Mouse (Mus musculus) MEL (cell line): Measurements from ENCODE around the gene Camta1. TPM values are rescaled to one million over a fixed set of nuclear protein-coding genes. Genes with fewer than 3 reads are reported as not detected.
A peak's percentile ranks its signal among the peaks of the same experiment; 100 is the strongest.

ENCODE experiments used
- DNase-seq: peaks from one replicate; pipeline ENCODE4 v3.0.0; 2011; ENCODE audit warnings: low read depth, low spot score
- H3K27ac ChIP-seq: 2 replicates; pipeline ENCODE4 v1.5.1; 2012; ENCODE audit warnings: low read depth, mild to moderate bottlenecking, control low read depth, low read length, moderate library complexity; ENCODE audit not compliant: control insufficient read depth
- H3K27me3 ChIP-seq, 2 experiments: fragments of 150-350 bp in 1 of 2; sonication (generic) in 1 of 2; 2 replicates each; pipeline ENCODE4 v1.6.1; 2012; ENCODE audit warnings: low read length in 2 of 2, mild to moderate bottlenecking in 2 of 2, improper control_type of control experiment in 1 of 2, moderate library complexity in 1 of 2; ENCODE audit not compliant: insufficient read depth in 2 of 2, control insufficient read depth in 1 of 2
- H3K36me3 ChIP-seq, 2 experiments: 2 replicates each; pipeline ENCODE4 v1.6.1; 2012 to 2014; ENCODE audit warnings: low read length in 2 of 2, improper control_type of control experiment in 1 of 2, inconsistent platforms in 1 of 2, mild to moderate bottlenecking in 1 of 2; ENCODE audit not compliant: insufficient read depth in 2 of 2, control insufficient read depth in 1 of 2
- H3K4me1 ChIP-seq, 2 experiments: fragments of 150-350 bp in 1 of 2; sonication (generic) in 1 of 2; 2 replicates each; pipeline ENCODE4 v1.6.1; 2012; ENCODE audit warnings: low read length in 2 of 2, improper control_type of control experiment in 1 of 2, mild to moderate bottlenecking in 1 of 2; ENCODE audit not compliant: insufficient read depth in 2 of 2, control insufficient read depth in 1 of 2
- H3K4me3 ChIP-seq, 2 experiments: fragments of 150-350 bp in 1 of 2; sonication (generic) in 1 of 2; 2 replicates each; pipeline ENCODE4 v1.5.1; 2012; ENCODE audit warnings: low read depth in 2 of 2, low read length in 2 of 2, mild to moderate bottlenecking in 2 of 2, moderate library complexity in 2 of 2, control low read depth in 1 of 2, improper control_type of control experiment in 1 of 2; ENCODE audit not compliant: control insufficient read depth in 1 of 2, insufficient read depth in 1 of 2
- H3K79me2 ChIP-seq: 2 replicates; pipeline ENCODE4 v1.6.1; 2012; ENCODE audit warnings: mild to moderate bottlenecking, low read length, moderate library complexity; ENCODE audit not compliant: control insufficient read depth, poor library complexity, insufficient read depth
- H3K9ac ChIP-seq: 2 replicates; pipeline ENCODE4 v1.6.1; 2012; ENCODE audit warnings: low read depth, mild to moderate bottlenecking, control low read depth, low read length, moderate library complexity; ENCODE audit not compliant: control insufficient read depth, poor library complexity, severe bottlenecking
- H3K9me3 ChIP-seq: fragments of 150-350 bp; sonication (generic); replicated peaks from 2 replicates; pipeline ENCODE4 v1.6.1; 2012; ENCODE audit warnings: mild to moderate bottlenecking, low read length, improper control_type of control experiment, moderate library complexity; ENCODE audit not compliant: insufficient read depth
- BHLHE40 ChIP-seq: IDR thresholded peaks from 2 replicates; pipeline ENCODE4 v1.6.1; 2012; ENCODE audit warnings: low read depth, mild to moderate bottlenecking, inconsistent platforms, low read length, improper control_type of control experiment, borderline replicate concordance
- CHD2 ChIP-seq: IDR thresholded peaks from 2 replicates; pipeline ENCODE4 v1.6.1; 2011; ENCODE audit warnings: low read length, improper control_type of control experiment
- E2F4 ChIP-seq: IDR thresholded peaks from 2 replicates; pipeline ENCODE4 v1.6.1; 2011; ENCODE audit warnings: low read depth, low read length, improper control_type of control experiment, borderline replicate concordance
- ELF1 ChIP-seq: IDR thresholded peaks from 2 replicates; pipeline ENCODE4 v1.6.1; 2014; ENCODE audit warnings: low read depth, mild to moderate bottlenecking, inconsistent platforms, low read length, improper control_type of control experiment, moderate library complexity
- ETS1 ChIP-seq: IDR thresholded peaks from 2 replicates; pipeline ENCODE4 v1.6.1; 2012; ENCODE audit warnings: low read depth, mild to moderate bottlenecking, inconsistent platforms, low read length, improper control_type of control experiment, moderate library complexity
- GABPA ChIP-seq: IDR thresholded peaks from 2 replicates; pipeline ENCODE4 v1.6.1; 2012; ENCODE audit warnings: low read depth, mild to moderate bottlenecking, inconsistent platforms, low read length, improper control_type of control experiment, moderate library complexity
- HCFC1 ChIP-seq: IDR thresholded peaks from 2 replicates; pipeline ENCODE4 v1.6.1; 2012; ENCODE audit warnings: low read depth, mild to moderate bottlenecking, inconsistent platforms, low read length, improper control_type of control experiment, moderate library complexity
- JUND ChIP-seq: IDR thresholded peaks from 2 replicates; pipeline ENCODE4 v1.6.1; 2011; ENCODE audit warnings: low read depth, mild to moderate bottlenecking, improper control_type of control experiment, low read length
- MAX ChIP-seq: IDR thresholded peaks from 2 replicates; pipeline ENCODE4 v1.6.1; 2011; ENCODE audit warnings: low read length, improper control_type of control experiment
- MAZ ChIP-seq: IDR thresholded peaks from 2 replicates; pipeline ENCODE4 v1.6.1; 2012; ENCODE audit warnings: low read depth, mild to moderate bottlenecking, inconsistent platforms, low read length, improper control_type of control experiment
- MYC ChIP-seq: IDR thresholded peaks from 2 replicates; pipeline ENCODE4 v1.6.1; 2011; ENCODE audit warnings: low read depth, mild to moderate bottlenecking, low read length, improper control_type of control experiment, moderate library complexity
- NELFE ChIP-seq: IDR thresholded peaks from 2 replicates; pipeline ENCODE4 v1.6.1; 2011; ENCODE audit warnings: low read depth, low read length, improper control_type of control experiment
- NRF1 ChIP-seq: IDR thresholded peaks from 2 replicates; pipeline ENCODE4 v1.6.1; 2014; ENCODE audit warnings: low read depth, mild to moderate bottlenecking, inconsistent platforms, low read length, improper control_type of control experiment, moderate library complexity; ENCODE audit not compliant: poor library complexity, insufficient read depth, severe bottlenecking
- POLR2A ChIP-seq, 2 experiments: IDR thresholded peaks; 2 replicates each; pipeline ENCODE4 v1.6.1; 2011 to 2012; ENCODE audit warnings: low read length in 2 of 2, mild to moderate bottlenecking in 2 of 2, control low read depth in 1 of 2, improper control_type of control experiment in 1 of 2, low read depth in 1 of 2, moderate library complexity in 1 of 2; ENCODE audit not compliant: control insufficient read depth in 1 of 2, insufficient read depth in 1 of 2, poor library complexity in 1 of 2
- POLR2AphosphoS5 ChIP-seq: IDR thresholded peaks from 2 replicates; pipeline ENCODE4 v1.6.1; 2012; ENCODE audit warnings: low read depth, borderline replicate concordance, mild to moderate bottlenecking, inconsistent platforms, low read length, moderate library complexity, mixed read lengths
- RAD21 ChIP-seq: IDR thresholded peaks from 2 replicates; pipeline ENCODE4 v1.6.1; 2011; ENCODE audit warnings: mild to moderate bottlenecking, low read depth, low read length, improper control_type of control experiment
- RCOR1 ChIP-seq: IDR thresholded peaks from 2 replicates; pipeline ENCODE4 v1.6.1; 2012; ENCODE audit warnings: low read depth, mild to moderate bottlenecking, inconsistent platforms, low read length, improper control_type of control experiment
- SIN3A ChIP-seq: IDR thresholded peaks from 2 replicates; pipeline ENCODE4 v1.6.1; 2012; ENCODE audit warnings: low read length, improper control_type of control experiment, inconsistent platforms
- SMC3 ChIP-seq: IDR thresholded peaks from 2 replicates; pipeline ENCODE4 v1.6.1; 2011; ENCODE audit warnings: low read depth, low read length, improper control_type of control experiment
- TBP ChIP-seq: IDR thresholded peaks from 2 replicates; pipeline ENCODE4 v1.8.0; 2011; ENCODE audit warnings: low read depth, low read length, improper control_type of control experiment
- UBTF ChIP-seq: IDR thresholded peaks from 2 replicates; pipeline ENCODE4 v1.6.1; 2012; ENCODE audit warnings: low read depth, mild to moderate bottlenecking, inconsistent platforms, low read length, improper control_type of control experiment, moderate library complexity, borderline replicate concordance; ENCODE audit not compliant: insufficient read depth
- USF1 ChIP-seq: IDR thresholded peaks from 2 replicates; pipeline ENCODE4 v1.6.1; 2014; ENCODE audit warnings: low read depth, mild to moderate bottlenecking, inconsistent platforms, low read length, improper control_type of control experiment, moderate library complexity
- ZC3H11A ChIP-seq: IDR thresholded peaks from 2 replicates; pipeline ENCODE4 v1.6.1; 2012; ENCODE audit warnings: low read depth, mild to moderate bottlenecking, inconsistent platforms, low read length, improper control_type of control experiment
- ZNF384 ChIP-seq: IDR thresholded peaks from 2 replicates; pipeline ENCODE4 v1.6.1; 2012; ENCODE audit warnings: low read depth, mild to moderate bottlenecking, inconsistent platforms, low read length, improper control_type of control experiment
- polyA plus RNA-seq, 2 experiments: library from polyadenylated mRNA; stranded (reverse) in 1 of 2; unstranded in 1 of 2; fragments of >175 nt in 1 of 2; fragments of >200 nt in 1 of 2; gene quantifications; 2 replicates each; pipeline versions ENCODE4 v1.2.1 to v1.2.4; 2012; ENCODE audit warnings: low replicate concordance in 2 of 2, low read depth in 1 of 2; ENCODE audit not compliant: insufficient read length in 2 of 2, insufficient read depth in 1 of 2, missing spikeins in 1 of 2
- total RNA-seq: library from RNA; depleted of rRNA; stranded (reverse); fragments of 300-350 nt; gene quantifications from 2 replicates; pipeline ENCODE4 v1.2.3, GENCODE M21; 2012

Camta1 gene
- total and polyA plus RNA-seq, 3 experiments, result 28.2 to 87.5 TPM; not detected in 1

DNA sequence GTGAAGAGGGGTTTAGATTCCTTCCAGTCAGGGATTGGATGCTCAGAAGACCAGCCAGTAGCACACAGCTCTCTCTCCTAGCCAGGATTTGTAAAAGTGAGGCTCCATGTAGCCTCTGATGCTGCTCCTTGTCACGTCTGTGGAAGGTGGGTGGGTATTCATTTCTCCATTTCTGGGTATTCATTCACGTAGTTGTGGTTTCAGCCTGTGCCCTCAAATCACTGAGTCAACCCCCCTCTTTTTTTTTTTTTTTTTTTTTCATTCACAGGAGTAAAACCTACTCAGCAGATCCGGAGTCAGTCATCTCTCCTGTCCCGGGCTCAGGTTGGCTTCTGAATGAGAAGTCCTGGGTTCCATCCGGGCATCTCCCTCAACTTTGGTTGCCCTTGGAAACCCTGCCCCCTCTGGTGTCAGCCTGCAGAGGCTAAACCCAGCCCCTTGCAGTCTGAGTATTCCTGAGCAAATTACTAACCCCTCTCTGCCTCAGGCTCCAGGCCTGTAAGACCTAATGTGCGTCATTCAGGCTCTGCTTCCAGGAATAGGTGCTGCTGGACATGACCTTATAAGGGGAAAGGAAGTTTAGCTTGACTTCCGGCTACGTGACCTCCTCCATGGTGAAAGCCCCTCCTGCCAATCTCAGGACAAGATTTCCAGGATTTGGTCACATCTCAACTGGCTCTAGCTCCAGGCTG, 944.2 kb downstream of the Camta1 start:
- H3K4me1 ChIP-seq, result peaks cover 7 to 19% of the 10 kb centered on the region in 2 experiments
- no peak overlapping the region for H3K9ac ChIP-seq
- no peak overlapping the region for H3K27ac ChIP-seq
- no peak for DNase-seq
- H3K4me3 ChIP-seq, result no peak overlapping the region
- H3K79me2 ChIP-seq, result no peaks in the 10 kb centered on the region; the same call in 1 of the 2 replicates
- no peaks in the 10 kb centered on the region for H3K9me3 ChIP-seq
- H3K36me3 ChIP-seq, result peaks cover 0 to 10% of the 10 kb centered on the region in 2 experiments; a peak in 2 of 4 replicates
- 0 out of 4 replicates have a peak, but pooled peaks cover 0 to 2% of the 10 kb centered on the region in 2 experiments for H3K27me3 ChIP-seq
- TF ChIP-seq JUND, result no peak
- no peak for TF ChIP-seq GABPA
- TF ChIP-seq ZC3H11A, result no peak

GRCm38 (mm10) chr4:150915181-150915906, 946.3 kb downstream of the Camta1 start:
- peak; percentile 72 for DNase-seq
- Histone ChIP-seq H3K9ac (peak overlapping the region; percentile 84), H3K27ac (peak overlapping the region; percentile 74)

DNA sequence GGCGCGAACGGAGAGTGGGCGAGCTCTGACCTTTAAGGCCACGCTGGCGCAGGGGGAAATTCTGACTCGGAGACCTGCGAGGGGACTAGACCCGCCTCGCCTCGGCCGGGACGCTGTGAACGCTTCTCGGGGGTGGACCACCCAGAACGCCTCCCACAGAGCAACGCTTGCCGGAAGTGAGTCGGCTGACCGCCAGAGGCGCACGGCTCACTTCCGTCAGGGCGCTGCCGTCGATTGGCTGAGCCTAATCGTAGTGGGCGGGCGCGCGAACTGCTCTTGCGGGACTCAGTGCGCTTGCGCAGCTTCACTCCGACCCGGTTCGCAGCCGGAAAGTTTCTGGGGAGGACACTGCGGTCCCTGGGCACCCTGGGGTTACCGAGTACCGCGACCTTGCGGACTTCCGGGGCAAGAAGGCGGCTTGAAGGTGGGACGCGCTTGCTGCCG, 947.4 kb downstream of the Camta1 start, which contains the start of the genes Park7 and Tnfrsf9:
TSS of gene Park7 (minus strand) at position 148 of the 444 bp plus-strand sequence.
TSS of gene Tnfrsf9 (plus strand) at position 273 of the 444 bp plus-strand sequence.
- H3K4me3 ChIP-seq, result peak within 1 kb of the TSS; percentile 59 to 76
- TF ChIP-seq MAZ, result no peak
- no peak for TF ChIP-seq SMC3
- TF ChIP-seq HCFC1, result peak; percentile 91
- TF ChIP-seq RCOR1, result no peak
- TF ChIP-seq ZC3H11A, result no peak
- no peak for TF ChIP-seq ETS1
- peak; percentile 78 for TF ChIP-seq ELF1
- TF ChIP-seq POLR2AphosphoS5, result no peak
- TF ChIP-seq UBTF, result no peak
- TF ChIP-seq NRF1, result peak; percentile 98
- peak; percentile 85 for TF ChIP-seq TBP
- TF ChIP-seq POLR2A (IDR thresholded peaks at IDR 0.05; ENCODE audit: control insufficient read depth in 1 of 2, insufficient read depth in 1 of 2, low read depth in 1 of 2, low read length in 2 of 2, poor library complexity in 1 of 2), result peak; percentile 67 to 94
- TF ChIP-seq GABPA, result no peak

More at GRCm38 (mm10) chr4:150915181-150915906, 946.3 kb downstream of the Camta1 start:
- H3K4me3 ChIP-seq, result peak overlapping the region; percentile 59 to 76
- peaks cover 8 to 22% of the 10 kb centered on the region in 2 experiments for H3K4me1 ChIP-seq
- H3K9me3 ChIP-seq, result no peaks in the 10 kb centered on the region
- H3K27me3 ChIP-seq, result no peaks in the 10 kb centered on the region
- peaks cover 0 to 12% of the 10 kb centered on the region in 2 experiments; a peak in 2 of 4 replicates for H3K36me3 ChIP-seq
- TF ChIP-seq ZNF384, result no peak
- peak; percentile 6; the same call in 1 of the 2 replicates for TF ChIP-seq SIN3A
- TF ChIP-seq HCFC1, result no peak
- no peak for TF ChIP-seq RAD21
- TF ChIP-seq USF1, result no peak
- TF ChIP-seq MAX, result no peak
- TF ChIP-seq CHD2, result no peak
- no peak for TF ChIP-seq NRF1
- 0 out of 2 replicates have a peak, but pooled peaks have one; percentile 8 for TF ChIP-seq TBP
- TF ChIP-seq MAZ, result no peak
- 0 out of 2 replicates have a peak, but pooled peaks have one; percentile 44 for TF ChIP-seq ETS1
- TF ChIP-seq MYC, result 0 out of 2 replicates have a peak, but pooled peaks have one; percentile 38
- no peak for TF ChIP-seq POLR2AphosphoS5
- TF ChIP-seq JUND, result no peak
- TF ChIP-seq NELFE, result no peak
- no peak for TF ChIP-seq ELF1
- TF ChIP-seq BHLHE40, result no peak
- TF ChIP-seq POLR2A (IDR thresholded peaks at IDR 0.05; ENCODE audit: control insufficient read depth in 1 of 2, insufficient read depth in 1 of 2, low read depth in 1 of 2, low read length in 2 of 2, poor library complexity in 1 of 2), result no peak
- TF ChIP-seq E2F4, result no peak
- H3K79me2 ChIP-seq, result no peaks in the 10 kb centered on the region; the same call in 1 of the 2 replicates

More for the DNA sequence above, 947.4 kb downstream of the Camta1 start, which contains the start of the genes Park7 and Tnfrsf9:
- peaks cover 3% of the 10 kb centered on the region for H3K79me2 ChIP-seq
- peak within 1 kb of the TSS; percentile 84 for H3K9ac ChIP-seq
- peaks cover 8 to 27% of the 10 kb centered on the region in 2 experiments for H3K4me1 ChIP-seq
- H3K27ac ChIP-seq, result peak within 1 kb of the TSS; percentile 85
- H3K36me3 ChIP-seq, result peaks cover 0 to 17% of the 10 kb centered on the region in 2 experiments; a peak in 2 of 4 replicates
- H3K27me3 ChIP-seq, result no peaks in the 10 kb centered on the region
- peak; percentile 98 for DNase-seq
- no peaks in the 10 kb centered on the region for H3K9me3 ChIP-seq
